Comparison of ENCODE assay signal across 21 mouse cellular contexts in the genomic region with DNA sequence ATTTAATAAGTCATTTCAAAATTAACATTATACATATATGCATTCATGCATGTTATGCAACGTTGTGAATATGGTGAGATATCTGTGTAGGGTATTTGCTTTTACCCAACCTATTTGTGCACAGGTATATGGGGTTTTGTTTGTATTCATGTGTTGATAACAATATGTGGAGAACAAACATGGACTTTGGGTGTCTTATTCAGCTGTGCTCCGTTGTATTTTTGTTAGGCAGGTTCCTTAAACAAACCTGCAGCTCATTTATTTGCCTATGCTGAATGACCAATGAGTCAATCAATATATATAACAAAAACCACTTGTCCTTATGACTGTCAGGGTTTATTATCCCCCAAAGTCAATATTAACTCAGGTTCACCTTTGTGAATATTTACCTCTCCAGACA. TPM values are rescaled to one million over a fixed set of nuclear protein-coding genes. Genes with fewer than 3 reads are reported as not detected.
"Had no signal": no experiment of that assay in that cellular context is flagged by ENCODE, and none has a peak within 500 bp of the region (broad histone marks: within the 10 kb centered on the region; RNA-seq: fewer than 3 reads in every experiment).

No protein-coding gene starts in this region.

- H3K36me3 ChIP-seq: liver, embryonic 12.5 days; midbrain, embryonic 10.5 days; midbrain, embryonic 12.5 days; neural tube, embryonic 13.5 days; neural tube, embryonic 15.5 days had no signal

- H3K9ac ChIP-seq: liver, embryonic 12.5 days; liver, embryonic 14.5 days; lung, embryonic 14.5 days; midbrain, embryonic 12.5 days; neural tube, embryonic 13.5 days; neural tube, embryonic 15.5 days had no signal

- H3K27ac ChIP-seq: liver, embryonic 12.5 days; liver, embryonic 14.5 days; midbrain, embryonic 10.5 days; midbrain, embryonic 12.5 days; neural tube, embryonic 13.5 days; neural tube, embryonic 15.5 days had no signal

- ATAC-seq: liver, embryonic 12.5 days; midbrain, embryonic 16.5 days had no signal

- H3K4me3 ChIP-seq: liver, embryonic 12.5 days; midbrain, embryonic 10.5 days; midbrain, embryonic 12.5 days; myocyte; neural tube, embryonic 13.5 days; neural tube, embryonic 15.5 days had no signal

- H3K4me2 ChIP-seq: liver, embryonic 12.5 days; lung, embryonic 14.5 days; midbrain, embryonic 12.5 days; neural tube, embryonic 13.5 days; neural tube, embryonic 15.5 days had no signal

- H3K4me1 ChIP-seq: liver, embryonic 12.5 days; midbrain, embryonic 10.5 days; midbrain, embryonic 12.5 days; neural tube, embryonic 13.5 days; neural tube, embryonic 15.5 days had no signal

- H3K27me3 ChIP-seq: liver, embryonic 12.5 days; midbrain, embryonic 12.5 days; neural tube, embryonic 13.5 days; neural tube, embryonic 15.5 days had no signal

- H3K9me3 ChIP-seq: liver, embryonic 12.5 days; midbrain, embryonic 10.5 days; midbrain, embryonic 12.5 days; neural tube, embryonic 13.5 days; neural tube, embryonic 15.5 days had no signal

- DNase-seq: lung, adult 18-20 months; lung, embryonic 14.5 days; lung, postnatal 10 days; lung, postnatal 4 days; retina, postnatal 1 day; right cerebral cortex, adult 18-20 months; right cerebral cortex, postnatal 25 days; right cerebral cortex, postnatal 4 days; thymus, adult 2 months; thymus, postnatal 25 days had no signal

RNA-seq across cellular contexts. Expression of a gene that starts 15.2 kb away (rescaled TPM):
- polyA plus RNA-seq: liver, embryonic 12.5 days; liver, embryonic 14.5 days; liver, embryonic 16.5 days; lung, embryonic 14.5 days; lung, embryonic 16.5 days; spleen, adult 2 months had no signal
